Mouse (Mus musculus) gastrocnemius, postnatal 10 days (tissue): ENCODE measurements at regions not wholly inside any gene's neighbourhood (a gene's known extent, or its start where the extent isn't known, plus 50 kb on each side); places are given as distances from the start of the nearest gene placed in this dataset.
A peak's percentile ranks its signal among the peaks of the same experiment; 100 is the strongest.

Source experiments
- DNase-seq: peaks from one replicate; pipeline ENCODE4 v3.0.0; 2021; ENCODE audit warnings: mixed read lengths

DNA sequence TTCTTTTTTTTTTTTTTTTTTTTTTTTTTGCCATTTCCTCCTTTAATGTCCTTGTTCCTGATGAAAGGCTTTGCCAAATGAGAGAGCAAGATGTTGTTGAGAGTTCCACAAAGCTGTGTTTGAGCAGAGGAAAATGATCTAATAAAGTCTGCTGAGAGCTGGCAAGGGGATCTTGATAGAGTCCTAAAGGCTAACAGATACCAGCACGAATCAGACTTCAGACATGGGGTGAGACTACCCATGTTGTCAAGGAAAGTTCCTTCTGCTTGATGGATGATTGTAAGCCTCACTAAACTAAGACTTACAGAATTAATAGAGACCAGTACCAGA is 665.2 kb upstream of the Fam92a start:
- DNase-seq: no peak

DNA sequence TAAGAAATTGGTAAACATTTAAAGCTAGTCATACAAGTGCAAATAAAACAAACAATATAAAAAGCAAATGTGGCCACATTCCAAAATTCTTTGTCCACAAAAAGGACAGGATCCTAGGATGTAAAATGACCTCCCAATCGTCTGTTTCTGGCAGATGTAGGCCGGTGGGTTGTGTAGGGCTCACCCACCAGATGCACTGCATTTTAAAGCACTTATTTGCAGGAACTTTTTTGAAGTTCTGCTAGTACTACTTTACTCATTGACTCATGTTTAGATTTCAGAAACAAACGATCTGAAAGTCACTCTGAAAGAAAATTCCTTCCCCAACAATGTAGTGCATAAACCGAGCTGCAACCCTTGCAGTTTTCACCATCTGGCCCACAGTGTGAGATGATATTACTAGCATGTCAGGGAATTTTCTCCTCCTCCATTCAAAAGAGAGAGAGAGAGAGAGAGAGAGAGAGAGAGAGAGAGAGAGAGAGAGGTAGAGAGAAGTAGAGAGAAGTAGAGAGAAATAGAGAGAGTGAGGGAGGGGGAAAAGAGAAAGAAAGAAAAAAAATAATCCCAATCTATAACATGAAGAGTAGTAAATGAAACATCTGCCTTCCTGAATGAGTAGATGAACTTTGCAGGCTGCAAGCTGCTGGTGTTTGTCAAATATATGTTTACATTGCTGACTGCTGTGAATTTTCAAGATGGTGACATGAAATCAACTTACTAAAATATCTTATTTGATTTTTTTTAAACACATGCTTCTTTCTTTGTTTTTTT is 664.7 kb upstream of the Fam92a start:
- no peak for DNase-seq

GRCm38 (mm10) chr4:12826419-12826818 is 654.6 kb upstream of the Fam92a start:
- no peak for DNase-seq

- no peak for DNase-seq
These were observed 642.4 kb upstream of the Fam92a start for GRCm38 (mm10) chr4:12814251-12814650.

GRCm38 (mm10) chr4:12801186-12801585 is 629.4 kb upstream of the Fam92a start:
- DNase-seq: no peak

- no peak for DNase-seq
These were observed 627.7 kb upstream of the Fam92a start for GRCm38 (mm10) chr4:12799564-12799963.

DNA sequence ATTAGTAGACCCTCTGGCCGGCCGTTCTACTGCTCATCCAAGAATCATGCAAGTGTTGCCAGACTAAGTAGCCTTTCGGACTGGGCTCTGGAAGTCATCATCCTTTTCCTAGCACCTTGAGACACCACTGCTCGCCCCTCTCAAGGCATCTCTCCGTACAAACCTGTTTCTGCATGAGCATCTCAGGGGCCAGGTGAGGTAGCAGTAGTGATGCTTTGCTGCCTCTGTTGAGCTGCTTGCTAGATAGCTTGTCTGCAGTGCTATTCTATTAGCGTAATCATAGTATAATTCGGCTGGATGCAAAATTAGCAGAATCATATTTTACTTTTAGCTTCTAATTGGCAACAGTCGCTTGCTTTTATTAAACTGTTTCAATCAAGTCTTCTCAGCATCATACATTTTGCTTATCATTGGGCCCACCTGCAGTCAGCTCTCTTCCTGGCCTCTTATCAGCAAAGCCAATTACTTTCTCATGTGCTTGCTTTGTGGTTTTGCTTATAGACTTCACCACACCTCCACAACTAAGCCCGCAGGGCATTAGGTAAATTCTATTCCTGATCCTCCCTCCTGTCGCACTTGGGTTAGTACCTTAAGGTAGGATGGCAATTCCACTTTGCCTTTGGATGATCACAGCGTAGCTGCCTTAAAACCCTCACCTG is 621.1 kb upstream of the Fam92a start:
- no peak for DNase-seq

DNA sequence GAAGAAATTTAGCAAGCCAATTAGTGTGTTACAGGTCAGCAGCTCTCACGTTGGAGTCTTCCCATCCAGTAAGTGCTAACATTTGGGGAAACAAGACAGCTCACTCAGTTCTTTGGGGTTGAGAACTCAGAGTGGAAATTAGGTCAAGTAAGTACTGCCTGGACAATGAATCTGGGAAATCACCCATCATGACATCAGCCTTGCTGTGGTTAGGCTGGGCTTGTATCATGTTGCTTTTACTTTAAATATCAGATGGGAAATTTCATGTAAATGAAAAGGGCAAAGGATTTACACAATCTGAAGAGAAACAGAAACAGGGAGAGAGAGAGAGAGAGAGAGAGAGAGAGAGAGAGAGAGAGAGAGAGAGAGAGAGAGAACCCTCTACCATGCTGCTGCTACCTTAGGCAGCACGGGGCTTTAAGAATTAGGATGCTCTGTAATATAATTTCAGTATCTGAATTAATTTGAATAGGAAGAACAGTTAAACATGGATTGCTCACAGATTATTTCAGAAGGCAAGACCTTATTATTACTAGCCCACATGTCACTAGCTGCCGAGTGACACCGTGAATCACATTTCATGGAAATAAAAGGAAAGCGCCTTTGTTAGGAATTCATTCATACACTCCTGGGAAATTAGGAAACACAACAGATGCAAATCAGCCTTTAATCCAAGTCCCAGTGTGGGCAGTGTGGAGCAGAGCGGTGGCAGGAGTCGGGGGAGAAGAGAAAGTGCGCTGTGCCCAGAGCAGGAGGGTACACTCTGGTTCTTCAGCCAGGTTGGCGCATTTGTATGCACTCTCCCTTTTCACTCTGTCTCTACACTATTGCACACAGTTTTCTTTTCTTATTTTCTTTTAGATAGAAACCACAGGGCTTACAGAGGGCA is 620.2 kb upstream of the Fam92a start:
- DNase-seq: no peak

GRCm38 (mm10) chr4:12785840-12786239 is 614.0 kb upstream of the Fam92a start:
- no peak for DNase-seq

DNA sequence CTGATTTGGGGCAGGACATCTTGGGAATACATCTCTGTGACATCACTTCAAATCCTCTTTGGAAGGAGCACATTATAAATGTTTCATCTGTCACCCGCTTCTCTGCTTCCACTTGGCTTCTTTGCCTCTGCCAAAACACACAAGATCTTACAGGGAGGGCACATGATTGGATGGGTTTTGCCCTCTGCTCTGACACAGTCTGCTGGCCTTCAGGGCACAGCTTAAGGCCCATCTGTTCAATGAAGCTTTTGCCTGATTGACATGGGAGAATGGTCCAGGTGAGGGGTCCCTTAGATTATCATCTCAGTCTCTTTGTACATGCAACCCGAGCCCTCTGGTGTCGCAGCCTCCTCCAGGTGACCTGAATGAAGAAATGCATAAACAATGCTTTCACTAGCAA is 612.7 kb upstream of the Fam92a start:
- no peak for DNase-seq

GRCm38 (mm10) chr4:12784068-12784467 is 612.3 kb upstream of the Fam92a start:
- DNase-seq: no peak

GRCm38 (mm10) chr4:12781969-12782904 is 610.4 kb upstream of the Fam92a start:
- DNase-seq: peak; percentile 5

DNA sequence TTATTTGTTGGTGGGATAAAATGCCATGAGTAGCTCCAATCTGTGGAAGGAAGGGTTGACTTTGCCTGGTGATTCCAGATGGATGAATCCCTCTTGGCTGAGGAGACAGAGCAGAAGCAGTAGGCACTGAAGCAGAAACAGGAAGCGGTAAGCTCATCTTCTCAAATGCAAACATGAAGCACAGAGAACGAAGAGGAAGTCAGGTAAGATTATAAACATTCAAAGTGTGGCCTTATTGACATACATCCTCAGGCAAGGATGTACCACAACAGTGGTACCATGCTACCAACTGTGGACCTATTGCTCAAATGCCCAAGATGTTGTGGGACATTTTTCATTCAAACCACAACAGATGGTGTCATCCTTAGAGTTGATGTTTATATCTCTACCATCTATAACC is 608.4 kb upstream of the Fam92a start:
- DNase-seq: no peak

DNA sequence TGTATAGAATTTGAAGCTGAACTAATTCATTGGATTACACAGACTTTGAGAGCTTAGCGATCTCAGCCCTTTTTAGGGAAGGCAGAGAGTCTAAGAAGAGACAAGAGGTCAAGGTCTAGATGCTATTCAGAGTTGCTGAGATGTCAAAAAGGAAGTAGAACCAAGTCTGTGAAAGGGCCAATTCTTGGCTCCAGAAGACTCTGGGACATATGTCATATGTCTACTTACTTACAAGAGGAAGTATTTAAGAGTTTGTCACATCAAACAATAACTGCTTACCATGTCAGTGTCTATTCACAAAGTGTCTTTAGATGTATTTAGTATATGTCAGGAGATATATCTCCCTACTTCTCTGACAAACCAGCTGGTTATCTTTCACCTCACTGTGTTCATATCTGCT is 607.4 kb upstream of the Fam92a start:
- DNase-seq: no peak

GRCm38 (mm10) chr4:12778163-12778562 is 606.3 kb upstream of the Fam92a start:
- DNase-seq: no peak

GRCm38 (mm10) chr4:12776217-12776578 is 604.4 kb upstream of the Fam92a start:
- no peak for DNase-seq

GRCm38 (mm10) chr4:12775524-12776216 is 603.9 kb upstream of the Fam92a start:
- no peak for DNase-seq

DNA sequence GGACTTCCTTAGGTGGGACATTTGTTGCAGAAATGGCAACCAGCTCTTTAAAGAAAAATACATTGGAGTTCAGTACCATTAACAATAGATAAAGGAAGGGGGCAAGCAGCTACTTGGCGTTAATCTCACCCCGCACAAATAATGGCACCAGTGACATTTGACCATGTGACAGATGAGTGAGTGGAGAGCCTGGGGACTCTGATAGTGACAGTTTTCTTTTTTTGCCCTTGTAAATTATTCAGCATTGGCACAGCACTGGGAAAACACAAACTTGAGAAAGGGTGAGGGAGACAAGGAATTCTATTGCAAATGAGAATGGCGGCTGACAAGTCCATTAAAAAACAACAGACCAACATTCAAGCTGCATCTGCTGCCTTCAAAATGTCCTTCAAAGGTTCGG is 603.3 kb upstream of the Fam92a start:
- DNase-seq: no peak

- DNase-seq: no peak
These were observed 602.9 kb upstream of the Fam92a start for GRCm38 (mm10) chr4:12774671-12775070.

DNA sequence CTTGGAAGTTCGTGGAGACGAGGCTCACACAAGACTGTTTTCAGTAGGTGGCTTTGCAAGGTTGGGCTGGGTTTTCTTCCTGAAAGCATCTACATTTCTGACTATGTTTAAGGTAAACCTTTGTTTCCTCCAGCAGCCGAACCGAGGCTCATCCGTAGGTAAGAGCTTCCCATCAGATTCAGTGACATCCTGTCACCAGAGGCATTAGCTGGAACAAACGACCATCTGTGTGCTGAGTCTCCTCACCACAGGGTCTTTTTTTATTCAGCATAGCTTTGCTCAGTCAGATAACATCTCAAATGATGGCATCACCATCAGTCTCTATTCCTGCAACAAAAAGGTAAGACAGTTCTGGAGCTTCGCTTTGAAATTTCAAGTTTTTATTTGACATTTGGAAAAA is 601.4 kb upstream of the Fam92a start:
- no peak for DNase-seq

DNA sequence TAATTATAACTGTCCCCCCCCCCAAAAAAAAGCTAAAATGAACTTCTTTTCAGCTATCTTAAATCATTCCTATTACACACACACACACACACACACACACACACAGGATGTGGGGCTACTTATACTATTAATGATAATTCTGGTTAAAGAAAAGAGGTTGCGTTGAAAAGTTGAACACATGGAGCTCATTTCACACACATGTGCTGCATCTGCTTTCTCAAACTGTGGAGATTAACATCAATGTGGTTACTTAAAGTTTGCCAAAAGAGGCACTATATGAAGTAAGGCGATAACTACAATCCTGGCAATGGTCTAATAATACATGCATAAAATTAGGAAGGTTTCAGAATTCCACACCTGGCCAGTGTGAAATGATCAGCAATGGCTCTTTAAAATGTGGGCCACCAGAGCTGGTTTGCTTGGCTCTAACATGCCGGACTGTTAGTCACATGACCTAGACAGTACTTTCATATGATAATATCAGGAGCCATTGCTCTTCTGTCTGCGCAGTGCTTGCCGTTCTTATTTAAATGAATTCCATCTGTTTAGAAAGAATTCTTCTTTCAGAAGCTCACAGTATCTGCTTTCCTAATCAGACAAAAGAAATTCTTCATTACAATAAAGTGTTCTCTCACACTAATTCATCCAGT is 598.4 kb upstream of the Fam92a start:
- no peak for DNase-seq
